ENCODE assay signal across 19 mouse cellular contexts in genomic region chr11:98265891-98266290, GRCm38 (mm10).
DNase-seq lines count a peak whose midpoint lies in the region; ATAC-seq and TF ChIP-seq lines count a peak whose summit lies in the region.
"Had no signal": no experiment of that assay in that cellular context is flagged by ENCODE, and none has a peak within 500 bp of the region (broad histone marks: within the 10 kb centered on the region; RNA-seq: fewer than 3 reads in every experiment).

No protein-coding gene starts in this region.

- 77% methylated on average over 5 of the region's 5 CpGs for WGBS in heart, embryonic 10.5 days
- WGBS in midbrain, embryonic 15.5 days: 67% methylated on average over 5 of the region's 5 CpGs
- WGBS in midbrain, embryonic 16.5 days: 69% methylated on average over 5 of the region's 5 CpGs
- 25% methylated on average over 5 of the region's 5 CpGs for WGBS in forebrain, embryonic 14.5 days
- 41% methylated on average over 5 of the region's 5 CpGs for WGBS in hindbrain, postnatal 0 days

- no peaks in the 10 kb centered on the region for H3K9me3 ChIP-seq in heart, embryonic 10.5 days
- H3K9me3 ChIP-seq in midbrain, embryonic 15.5 days: no peaks in the 10 kb centered on the region
- H3K9me3 ChIP-seq in midbrain, embryonic 16.5 days (replicated peaks; ENCODE audit: control insufficient read depth, low read length, poor library complexity, severe bottlenecking): no peaks in the 10 kb centered on the region
- H3K9me3 ChIP-seq in forebrain, embryonic 14.5 days (replicated peaks; ENCODE audit: control insufficient read depth, low read length): no peaks in the 10 kb centered on the region
- H3K9me3 ChIP-seq in hindbrain, postnatal 0 days (ENCODE audit: low read length): no peaks in the 10 kb centered on the region
- H3K9me3 ChIP-seq: limb, embryonic 10.5 days; megakaryocyte, embryonic 14.5 days had no signal

- TF ChIP-seq CTCF in hindbrain, postnatal 0 days (IDR thresholded peaks at IDR 0.05; ENCODE audit: low read depth): no peak

- no peak overlapping the region for H3K27ac ChIP-seq in heart, embryonic 10.5 days
- H3K27ac ChIP-seq in midbrain, embryonic 15.5 days: peak overlapping the region; percentile 22; the same call in 1 of the 2 replicates
- H3K27ac ChIP-seq in midbrain, embryonic 16.5 days (ENCODE audit: low read length): no peak overlapping the region
- peak overlapping the region; percentile 90 for H3K27ac ChIP-seq in forebrain, embryonic 14.5 days (ENCODE audit: low read depth, low read length)
- H3K27ac ChIP-seq in hindbrain, postnatal 0 days: peak overlapping the region; percentile 20; the same call in 1 of the 2 replicates
- H3K27ac ChIP-seq: kidney, postnatal 0 days; limb, embryonic 10.5 days had no signal

- H3K4me1 ChIP-seq in heart, embryonic 10.5 days: no peaks in the 10 kb centered on the region
- H3K4me1 ChIP-seq in midbrain, embryonic 15.5 days: peaks cover 3% of the 10 kb centered on the region; the same call in 1 of the 2 replicates
- H3K4me1 ChIP-seq in midbrain, embryonic 16.5 days (ENCODE audit: control insufficient read depth, insufficient read depth, low read length): no peaks in the 10 kb centered on the region; the same call in 1 of the 2 replicates
- H3K4me1 ChIP-seq in forebrain, embryonic 14.5 days (ENCODE audit: control insufficient read depth, insufficient read depth, low read length): peaks cover 23% of the 10 kb centered on the region
- H3K4me1 ChIP-seq in hindbrain, postnatal 0 days (ENCODE audit: insufficient read depth, low read length): no peaks in the 10 kb centered on the region
- H3K4me1 ChIP-seq: limb, embryonic 10.5 days; megakaryocyte, embryonic 14.5 days had no signal

- DNase-seq in heart, embryonic 10.5 days (ENCODE audit: low spot score): peak; percentile 58
- DNase-seq in heart, adult 11 months: no peak
- DNase-seq in forebrain, embryonic 14.5 days (ENCODE audit: low spot score): peak; percentile 80
- peak; percentile 11 for DNase-seq in hindbrain, postnatal 0 days (ENCODE audit: low spot score)
- DNase-seq in urinary bladder, postnatal 4 days (ENCODE audit: low spot score in 2 of 2): no peak
- no peak for DNase-seq in natural killer cell, adult 2 months (ENCODE audit: low spot score in 2 of 2)
- DNase-seq: embryo, embryonic 11 days; gastrocnemius, postnatal 25 days; kidney, adult 18-20 months; lung, adult 18-20 months; lung, postnatal 14 days; retina, postnatal 1 day; thymus, postnatal 25 days had no signal

- no peak overlapping the region for H3K4me3 ChIP-seq in heart, embryonic 10.5 days
- H3K4me3 ChIP-seq in midbrain, embryonic 15.5 days: no peak overlapping the region
- no peak overlapping the region for H3K4me3 ChIP-seq in midbrain, embryonic 16.5 days (ENCODE audit: low read depth, low read length)
- H3K4me3 ChIP-seq in forebrain, embryonic 14.5 days (ENCODE audit: low read depth, low read length): no peak overlapping the region
- no peak overlapping the region for H3K4me3 ChIP-seq in hindbrain, postnatal 0 days (ENCODE audit: low read length)
- H3K4me3 ChIP-seq: limb, embryonic 10.5 days; megakaryocyte, embryonic 14.5 days had no signal

- no peaks in the 10 kb centered on the region for H3K27me3 ChIP-seq in heart, embryonic 10.5 days (ENCODE audit: insufficient read depth, poor library complexity, severe bottlenecking)
- no peaks in the 10 kb centered on the region for H3K27me3 ChIP-seq in midbrain, embryonic 15.5 days (replicated peaks)
- H3K27me3 ChIP-seq in midbrain, embryonic 16.5 days (ENCODE audit: control insufficient read depth, insufficient read depth, low read depth, low read length): no peaks in the 10 kb centered on the region
- no peaks in the 10 kb centered on the region for H3K27me3 ChIP-seq in forebrain, embryonic 14.5 days (replicated peaks; ENCODE audit: control insufficient read depth, insufficient read depth, low read length)
- no peaks in the 10 kb centered on the region for H3K27me3 ChIP-seq in hindbrain, postnatal 0 days (ENCODE audit: insufficient read depth, low read length)
- H3K27me3 ChIP-seq: CH12.LX; megakaryocyte, embryonic 14.5 days had no signal

- no peak overlapping the region for H3K4me2 ChIP-seq in midbrain, embryonic 15.5 days
- H3K4me2 ChIP-seq in midbrain, embryonic 16.5 days (ENCODE audit: low read length): no peak overlapping the region
- H3K4me2 ChIP-seq in forebrain, embryonic 14.5 days (ENCODE audit: low read length): peak overlapping the region; percentile 12; the same call in 1 of the 2 replicates
- no peak overlapping the region for H3K4me2 ChIP-seq in hindbrain, postnatal 0 days (ENCODE audit: low read depth, low read length)

- peaks cover 53% of the 10 kb centered on the region for H3K36me3 ChIP-seq in heart, embryonic 10.5 days
- H3K36me3 ChIP-seq in midbrain, embryonic 15.5 days (replicated peaks): peaks cover 19% of the 10 kb centered on the region; the same call in 1 of the 2 replicates
- peaks cover 7% of the 10 kb centered on the region; the same call in 1 of the 2 replicates for H3K36me3 ChIP-seq in midbrain, embryonic 16.5 days (ENCODE audit: control insufficient read depth, insufficient read depth, low read length)
- H3K36me3 ChIP-seq in forebrain, embryonic 14.5 days (ENCODE audit: control insufficient read depth, insufficient read depth, low read length): peaks cover 35% of the 10 kb centered on the region
- H3K36me3 ChIP-seq in hindbrain, postnatal 0 days (ENCODE audit: insufficient read depth, low read length): peaks cover 34% of the 10 kb centered on the region; the same call in 1 of the 2 replicates

- no peak for ATAC-seq in midbrain, embryonic 15.5 days (replicated peaks)
- ATAC-seq in midbrain, embryonic 16.5 days: no peak
- ATAC-seq in forebrain, embryonic 14.5 days: peak; percentile 57
- ATAC-seq in hindbrain, postnatal 0 days: 0 out of 2 replicates have a peak, but pooled peaks have one; percentile 27

- no peak overlapping the region; the same call in 1 of the 2 replicates for H3K9ac ChIP-seq in midbrain, embryonic 15.5 days
- H3K9ac ChIP-seq in midbrain, embryonic 16.5 days (ENCODE audit: low read depth, low read length): no peak overlapping the region
- peak overlapping the region; percentile 41; the same call in 1 of the 2 replicates for H3K9ac ChIP-seq in forebrain, embryonic 14.5 days (ENCODE audit: low read length)
- H3K9ac ChIP-seq in hindbrain, postnatal 0 days (replicated peaks; ENCODE audit: low read length): no peak overlapping the region

Comparison
In these comparisons a context has a peak if more than half of its experiments do, and no peak if none do; other contexts are left out.
1. DNase-seq: peak in heart, embryonic 10.5 days (single experiment), forebrain, embryonic 14.5 days (single experiment) and hindbrain, postnatal 0 days (single experiment); none in heart, adult 11 months (single experiment), urinary bladder, postnatal 4 days (0 of 2) and natural killer cell, adult 2 months (0 of 2).
2. H3K27ac ChIP-seq: peak in midbrain, embryonic 15.5 days (single experiment), forebrain, embryonic 14.5 days (single experiment) and hindbrain, postnatal 0 days (single experiment); none in heart, embryonic 10.5 days (single experiment) and midbrain, embryonic 16.5 days (single experiment).
3. ATAC-seq: peak in forebrain, embryonic 14.5 days (single experiment) and hindbrain, postnatal 0 days (single experiment); none in midbrain, embryonic 15.5 days (single experiment) and midbrain, embryonic 16.5 days (single experiment).